Mouse (Mus musculus) olfactory bulb, adult 2 months (tissue): ENCODE measurements at regions not wholly inside any gene's neighbourhood (a gene's known extent, or its start where the extent isn't known, plus 50 kb on each side); places are given as distances from the start of the nearest gene placed in this dataset.

Source experiments
- H3K27ac ChIP-seq: fragments of 200-500 bp; 2 replicates; pipeline ENCODE4 v1.5.1; 2012; ENCODE audit warnings: low read depth, low read length; ENCODE audit not compliant: insufficient read depth
- H3K4me1 ChIP-seq: fragments of 200-500 bp; 2 replicates; pipeline ENCODE4 v1.6.1; 2012; ENCODE audit warnings: low read length; ENCODE audit not compliant: control insufficient read depth, insufficient read depth
- H3K4me3 ChIP-seq: fragments of 200-500 bp; 2 replicates; pipeline ENCODE4 v1.5.1; 2012; ENCODE audit warnings: mild to moderate bottlenecking, low read depth, low read length, moderate library complexity; ENCODE audit not compliant: insufficient read depth
- CTCF ChIP-seq: fragments of 200-500 bp; IDR thresholded peaks from 2 replicates; pipeline ENCODE4 v1.5.1; 2012; ENCODE audit warnings: low read depth, mild to moderate bottlenecking, low read length, moderate library complexity; ENCODE audit not compliant: insufficient read depth
- POLR2A ChIP-seq: fragments of 200-500 bp; IDR thresholded peaks from 2 replicates; pipeline ENCODE4 v1.6.1; 2012; ENCODE audit warnings: mild to moderate bottlenecking, low read depth, low read length, moderate library complexity; ENCODE audit not compliant: insufficient read depth
- WGBS: fragments of 180-500 bp; shearing (Covaris S2); methylation state at CpG from one replicate; pipeline ENCODE4 v1.1.7; 2018; 5-methylcytosine and 5-hydroxymethylcytosine counted together

DNA sequence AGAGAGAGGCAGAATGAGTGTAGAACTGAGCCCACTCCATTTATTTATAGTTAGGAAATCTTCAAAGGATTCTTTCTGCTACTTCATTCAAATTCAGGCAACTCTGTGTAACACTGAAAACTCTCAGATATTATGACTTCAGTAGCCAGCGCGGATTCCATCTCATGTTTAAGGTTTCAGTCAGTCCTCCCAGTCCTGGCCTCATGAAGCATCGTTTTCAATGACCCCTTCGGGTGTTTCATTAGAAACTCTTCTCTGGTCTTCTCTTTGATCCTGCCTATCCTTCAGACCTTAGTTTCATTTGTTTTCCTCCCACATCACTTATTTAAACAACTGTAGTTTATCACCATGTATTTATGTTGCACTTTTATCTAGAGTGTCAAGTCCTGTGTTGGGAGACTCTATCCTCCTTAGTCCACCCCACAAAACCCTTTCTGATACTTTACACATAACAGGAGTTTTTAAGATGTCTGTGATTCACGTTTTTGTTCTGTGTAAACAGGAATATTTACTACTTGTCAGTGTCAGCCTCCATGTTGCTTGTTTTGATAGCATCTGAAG lies 447.7 kb upstream of the Jag1 start:
- peaks cover 4% of the 10 kb centered on the region; the same call in 1 of the 2 replicates for H3K4me1 ChIP-seq
- no peak overlapping the region for H3K27ac ChIP-seq
- TF ChIP-seq POLR2A (no peak), CTCF (no peak)
- 90% methylated on average over 5 of the region's 5 CpGs for WGBS
- no peak overlapping the region for H3K4me3 ChIP-seq

DNA sequence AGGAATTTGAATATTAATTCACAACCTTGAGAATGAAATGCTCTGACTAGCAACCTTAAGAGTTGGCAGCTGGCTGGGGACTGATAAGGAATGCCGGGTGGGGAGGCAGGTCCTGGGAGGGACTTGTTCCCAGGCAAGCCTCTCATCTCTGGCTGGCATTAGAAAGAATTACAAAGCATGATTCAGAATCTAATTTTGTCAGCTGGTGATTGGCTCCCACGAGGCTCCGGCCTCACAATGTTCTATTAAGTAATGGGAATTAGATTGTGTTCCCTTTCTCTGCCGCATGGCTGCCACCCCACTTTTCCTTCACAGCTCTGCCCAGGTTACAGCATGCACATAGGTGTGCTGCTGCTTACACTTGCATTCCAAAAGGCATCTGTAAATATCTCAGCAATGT lies 443.9 kb upstream of the Jag1 start:
- WGBS, result 42% methylated on average over 4 of the region's 4 CpGs
- no peak for TF ChIP-seq POLR2A
- Histone ChIP-seq H3K4me3 (no peak overlapping the region), H3K4me1 (peaks cover 4% of the 10 kb centered on the region; the same call in 1 of the 2 replicates), H3K27ac (no peak overlapping the region)

DNA sequence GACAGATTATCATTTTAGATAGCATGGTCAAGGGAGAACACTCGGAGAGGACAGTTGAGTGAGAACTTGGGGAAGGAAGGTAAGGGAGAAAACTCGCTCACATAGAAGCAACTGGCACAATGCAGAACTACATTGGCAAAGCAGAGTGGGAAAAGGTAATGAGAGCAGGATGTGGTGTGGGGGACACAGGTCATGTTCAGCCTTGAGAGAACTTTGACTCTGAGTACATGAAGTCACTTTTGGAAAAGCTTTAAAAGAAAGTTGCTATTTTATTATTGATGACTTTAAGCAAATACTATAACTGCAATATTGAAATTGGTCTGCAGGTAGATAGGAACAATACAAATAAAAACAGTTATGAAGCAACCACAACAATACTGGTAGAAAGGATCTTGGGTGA lies 437.4 kb upstream of the Jag1 start:
- H3K4me3 ChIP-seq, result no peak overlapping the region
- no peaks in the 10 kb centered on the region for H3K4me1 ChIP-seq
- H3K27ac ChIP-seq, result no peak overlapping the region
- TF ChIP-seq POLR2A (no peak), CTCF (no peak)
- 98% methylated on average over 2 of the region's 2 CpGs for WGBS

DNA sequence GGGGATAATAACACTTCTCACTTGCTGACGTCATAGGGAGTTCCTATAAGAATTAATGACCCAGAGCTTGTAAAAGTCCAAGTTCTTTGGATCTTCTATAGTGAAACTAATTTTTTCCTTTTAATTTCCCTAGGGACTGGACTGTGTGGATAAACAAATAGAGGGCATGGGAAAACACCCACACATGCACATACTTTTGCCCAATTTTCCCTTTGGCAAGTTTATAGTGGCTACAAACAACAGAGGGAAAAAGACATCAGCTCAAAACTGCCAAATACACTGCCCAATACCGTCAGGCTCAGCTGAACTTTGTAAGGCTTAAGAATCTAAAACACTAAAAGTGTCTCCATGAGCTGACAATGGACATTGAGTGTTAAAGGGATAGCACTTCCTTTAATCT lies 420.1 kb upstream of the Jag1 start:
- WGBS, result 65% methylated on average over 2 of the region's 2 CpGs
- Histone ChIP-seq H3K4me3 (no peak overlapping the region), H3K27ac (no peak overlapping the region), H3K4me1 (no peaks in the 10 kb centered on the region)
- TF ChIP-seq POLR2A (no peak), CTCF (no peak)

DNA sequence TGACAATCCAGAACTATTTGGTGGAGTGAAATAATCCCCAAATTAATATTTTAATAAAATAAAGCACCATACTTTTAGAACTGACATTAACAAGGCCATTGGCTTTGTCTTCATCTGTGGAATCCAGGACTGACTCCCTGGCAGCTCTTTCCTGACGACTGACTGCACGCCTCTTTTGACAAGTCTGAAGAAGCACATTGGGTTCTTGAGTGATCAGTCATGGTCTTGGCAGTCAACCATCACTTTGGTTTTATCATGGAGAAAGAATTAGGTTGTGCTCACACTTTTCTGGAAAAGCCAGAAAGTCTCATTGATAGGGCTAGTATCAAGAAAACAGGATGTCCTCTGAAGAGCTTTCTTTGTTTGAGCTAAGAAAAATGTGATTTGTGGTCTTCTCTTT lies 399.8 kb upstream of the Jag1 start:
- 98% methylated on average over 2 of the region's 2 CpGs for WGBS

DNA sequence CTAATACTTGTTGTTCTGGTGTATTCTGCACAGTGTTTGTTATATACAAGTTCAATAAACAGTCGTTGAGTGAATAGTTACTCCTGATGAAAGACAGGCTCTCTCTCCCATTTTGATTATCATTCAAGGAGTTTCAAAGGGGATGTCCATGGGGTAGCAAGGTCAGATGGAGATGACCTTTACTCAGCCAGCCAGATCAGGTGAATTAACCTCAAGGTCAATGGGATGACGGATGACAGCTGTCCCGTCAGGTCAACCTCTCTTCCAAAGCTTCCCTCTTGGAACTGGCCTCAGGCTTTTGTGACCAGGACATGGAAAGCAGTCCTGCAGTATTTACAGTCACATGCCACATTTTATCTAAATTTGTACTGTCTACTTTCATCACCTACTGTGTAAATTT lies 398.6 kb upstream of the Jag1 start:
- no peak overlapping the region for H3K4me3 ChIP-seq
- WGBS, result 94% methylated on average over 3 of the region's 3 CpGs
- no peak for TF ChIP-seq POLR2A
- TF ChIP-seq CTCF, result no peak

More for the DNA sequence above, 399.8 kb upstream of the Jag1 start:
- H3K27ac ChIP-seq, result no peak overlapping the region
- no peak overlapping the region for H3K4me3 ChIP-seq
- H3K4me1 ChIP-seq, result no peaks in the 10 kb centered on the region
- TF ChIP-seq CTCF (no peak), POLR2A (no peak)

DNA sequence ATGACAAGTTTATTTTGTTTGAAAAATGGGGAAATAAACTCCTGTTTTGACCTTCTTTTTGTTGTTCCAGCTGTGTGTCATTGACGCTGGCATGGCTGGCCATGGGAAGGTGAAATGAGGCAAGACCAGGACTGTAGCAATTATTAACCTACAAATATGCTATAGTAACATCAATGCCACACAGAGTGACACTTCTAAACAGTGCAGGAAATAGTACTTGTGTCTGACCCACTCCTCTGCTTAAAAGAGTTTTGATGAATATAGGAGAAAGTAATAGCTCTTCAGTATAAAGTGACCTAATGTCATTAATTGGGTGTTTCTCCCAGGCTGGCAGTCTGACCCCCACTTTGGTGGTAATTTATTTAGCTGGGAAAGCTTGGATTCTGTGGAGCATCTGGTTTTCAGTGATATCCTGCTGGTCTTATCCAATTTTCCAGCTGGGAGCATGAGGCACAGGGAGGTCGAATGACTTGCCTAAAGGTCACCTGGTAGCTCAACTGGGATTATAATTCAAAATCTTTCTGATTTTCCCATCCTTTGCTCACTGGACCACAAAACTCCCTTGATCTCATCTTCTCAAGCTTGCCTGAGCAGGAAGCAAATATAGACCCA lies 397.6 kb upstream of the Jag1 start:
- 74% methylated on average over 2 of the region's 2 CpGs for WGBS
- Histone ChIP-seq H3K27ac (no peak overlapping the region), H3K4me1 (no peaks in the 10 kb centered on the region), H3K4me3 (no peak overlapping the region)
- TF ChIP-seq POLR2A, result no peak
- TF ChIP-seq CTCF, result no peak

More for the DNA sequence above, 398.6 kb upstream of the Jag1 start:
- H3K4me1 ChIP-seq, result no peaks in the 10 kb centered on the region
- no peak overlapping the region for H3K27ac ChIP-seq

DNA sequence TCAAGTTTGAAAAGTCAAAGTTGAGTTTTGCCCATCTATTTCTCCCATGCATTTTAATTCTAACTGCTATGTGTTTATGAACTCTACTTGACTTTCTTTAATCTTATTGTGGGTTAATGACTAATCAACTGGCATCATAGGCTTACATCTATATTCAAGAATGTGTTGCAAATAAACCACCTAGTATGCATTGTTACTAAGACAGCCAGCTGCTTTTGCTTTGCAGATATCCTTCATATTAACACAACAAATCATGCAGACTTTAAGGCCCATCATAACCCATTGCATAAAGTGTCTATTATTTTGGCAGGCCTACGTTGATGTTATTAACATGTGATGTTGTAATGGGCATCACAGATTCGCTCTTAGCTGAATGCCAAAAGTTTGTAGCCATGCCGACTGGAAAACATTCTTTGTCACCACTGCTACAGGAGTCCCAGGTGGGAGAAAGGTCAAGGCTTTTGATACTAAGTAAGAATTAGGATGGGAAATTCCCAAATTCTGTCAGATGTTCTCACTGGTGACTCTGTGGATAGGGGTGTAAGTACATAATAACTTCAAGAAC lies 394.3 kb upstream of the Jag1 start:
- Histone ChIP-seq H3K4me3 (no peak overlapping the region), H3K27ac (no peak overlapping the region), H3K4me1 (no peaks in the 10 kb centered on the region)
- TF ChIP-seq POLR2A, result no peak
- TF ChIP-seq CTCF, result no peak
- 86% methylated on average over 3 of the region's 3 CpGs for WGBS

DNA sequence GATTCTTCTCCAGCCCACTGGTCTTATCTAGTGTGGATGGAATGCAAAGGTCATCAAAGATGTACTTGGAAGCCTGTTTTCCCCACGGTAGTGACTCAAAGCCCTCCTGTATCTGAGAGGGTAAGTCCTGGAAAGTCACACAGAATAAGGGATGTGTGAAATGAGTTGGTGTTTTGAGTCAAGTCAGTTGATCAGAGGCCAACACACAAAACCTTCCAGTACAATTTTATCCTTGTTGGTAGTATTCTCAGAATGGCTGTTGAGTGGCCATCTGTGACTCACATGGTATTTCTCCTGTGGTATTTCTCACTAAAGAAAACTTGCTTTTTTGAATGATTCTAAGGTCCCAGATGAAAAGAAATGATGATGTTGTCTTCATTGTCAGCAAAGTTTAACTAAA lies 384.8 kb upstream of the Jag1 start:
- no peaks in the 10 kb centered on the region for H3K4me1 ChIP-seq
- TF ChIP-seq CTCF (no peak), POLR2A (no peak)
- 74% methylated on average over 1 of the region's 1 CpGs for WGBS
- H3K4me3 ChIP-seq, result no peak overlapping the region
- no peak overlapping the region for H3K27ac ChIP-seq
